Mouse (Mus musculus): ENCODE measurements at regions not wholly inside any gene's neighbourhood (a gene's known extent, or its start where the extent isn't known, plus 50 kb on each side); places are given as distances from the start of the nearest gene placed in this dataset.

DNA sequence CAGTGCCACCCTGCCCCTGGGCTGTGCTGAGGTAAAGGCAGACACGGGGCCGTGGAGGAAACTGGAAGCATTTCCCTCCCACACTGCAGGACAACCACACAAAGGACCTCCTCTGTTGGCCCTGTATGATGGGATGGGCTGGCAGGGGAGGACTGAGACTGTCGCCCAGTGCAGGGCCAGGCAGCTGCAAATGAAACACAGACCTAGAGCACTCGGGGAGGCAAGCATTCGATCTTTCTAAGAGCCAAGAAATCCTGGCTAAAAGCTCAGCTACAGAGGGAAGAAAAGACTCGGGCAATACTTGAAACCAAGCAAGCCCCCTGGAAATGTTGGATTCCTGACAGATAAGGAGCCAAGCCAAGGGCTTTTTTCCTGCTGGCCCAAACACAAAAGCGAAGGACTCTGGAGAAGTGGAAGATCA is 82.5 kb upstream of the Sertad2 start:
- Histone ChIP-seq H3K27ac (ENCODE audit: control insufficient read depth, low read depth, low read length) (no peak overlapping the region), H3K36me3 (ENCODE audit: control insufficient read depth in 1 of 2, insufficient read depth in 2 of 2, low read length in 2 of 2) (peaks cover 0 to 2% of the 10 kb centered on the region in 2 experiments; a peak in 1 of 4 replicates), H3K79me2 (ENCODE audit: control insufficient read depth, insufficient read depth, low read length, poor library complexity) (no peaks in the 10 kb centered on the region), H3K9me3 (replicated peaks; ENCODE audit: insufficient read depth, low read length) (no peaks in the 10 kb centered on the region), H3K4me1 (ENCODE audit: control insufficient read depth in 1 of 2, insufficient read depth in 2 of 2, low read length in 2 of 2) (peaks cover 2 to 6% of the 10 kb centered on the region in 2 experiments; a peak in 3 of 4 replicates), H3K9ac (ENCODE audit: control insufficient read depth, low read depth, low read length, poor library complexity, severe bottlenecking) (no peak overlapping the region), H3K4me3 (ENCODE audit: control insufficient read depth in 1 of 2, insufficient read depth in 1 of 2, low read depth in 2 of 2, low read length in 2 of 2) (no peak overlapping the region), H3K27me3 (ENCODE audit: control insufficient read depth in 1 of 2, insufficient read depth in 2 of 2, low read length in 2 of 2) (no peaks in the 10 kb centered on the region)
- no peak for DNase-seq (ENCODE audit: low read depth, low spot score)
- TF ChIP-seq TBP (IDR thresholded peaks at IDR 0.05; ENCODE audit: low read depth, low read length) (no peak), EP300 (IDR thresholded peaks at IDR 0.05; ENCODE audit: low read depth in 1 of 2, low read length in 2 of 2) (no peak), CTCF (IDR thresholded peaks at IDR 0.05 in 2 of 3, conservative IDR thresholded peaks at IDR 0.05 in 1 of 3; ENCODE audit: control insufficient read depth in 1 of 3, insufficient read depth in 1 of 3, low read depth in 2 of 3, low read length in 3 of 3, poor library complexity in 1 of 3, severe bottlenecking in 1 of 3) (no peak), CHD2 (IDR thresholded peaks at IDR 0.05; ENCODE audit: low read length) (no peak), GATA1 (IDR thresholded peaks at IDR 0.05; ENCODE audit: low read depth, low read length) (no peak), BHLHE40 (IDR thresholded peaks at IDR 0.05; ENCODE audit: borderline replicate concordance, low read depth, low read length) (no peak), HCFC1 (IDR thresholded peaks at IDR 0.05; ENCODE audit: low read depth, low read length) (no peak), KAT2A (conservative IDR thresholded peaks at IDR 0.05; ENCODE audit: low read depth, low read length) (no peak), USF1 (IDR thresholded peaks at IDR 0.05; ENCODE audit: low read depth, low read length) (no peak), MEF2A (IDR thresholded peaks at IDR 0.05; ENCODE audit: extremely low read depth, insufficient replicate concordance, low read depth, low read length, poor library complexity, severe bottlenecking) (no peak), CHD1 (IDR thresholded peaks at IDR 0.05; ENCODE audit: low read depth, low read length) (no peak), ZC3H11A (IDR thresholded peaks at IDR 0.05; ENCODE audit: low read depth, low read length) (no peak), MAX (IDR thresholded peaks at IDR 0.05; ENCODE audit: low read length) (no peak), SMC3 (IDR thresholded peaks at IDR 0.05; ENCODE audit: low read depth, low read length) (no peak), ZKSCAN1 (IDR thresholded peaks at IDR 0.05; ENCODE audit: low read depth, low read length) (no peak), TAL1 (IDR thresholded peaks at IDR 0.05; ENCODE audit: low read length) (no peak), MYC (IDR thresholded peaks at IDR 0.05; ENCODE audit: low read depth, low read length) (no peak), RAD21 (IDR thresholded peaks at IDR 0.05; ENCODE audit: low read depth, low read length) (no peak), SIN3A (IDR thresholded peaks at IDR 0.05; ENCODE audit: low read length) (no peak), MYB (IDR thresholded peaks at IDR 0.05; ENCODE audit: low read depth, low read length) (no peak)

- H3K9me3 ChIP-seq (replicated peaks; ENCODE audit: insufficient read depth, low read length) = no peaks in the 10 kb centered on the region
- H3K27me3 ChIP-seq (ENCODE audit: control insufficient read depth in 1 of 2, insufficient read depth in 2 of 2, low read length in 2 of 2) = no peaks in the 10 kb centered on the region
- no peak overlapping the region for H3K9ac ChIP-seq (ENCODE audit: control insufficient read depth, low read depth, low read length, poor library complexity, severe bottlenecking)
- peaks cover 0 to 2% of the 10 kb centered on the region in 2 experiments; a peak in 1 of 4 replicates for H3K36me3 ChIP-seq (ENCODE audit: control insufficient read depth in 1 of 2, insufficient read depth in 2 of 2, low read length in 2 of 2)
- no peaks in the 10 kb centered on the region for H3K79me2 ChIP-seq (ENCODE audit: control insufficient read depth, insufficient read depth, low read length, poor library complexity)
- TF ChIP-seq TCF12 (IDR thresholded peaks at IDR 0.05; ENCODE audit: low read depth, low read length) = no peak
- no peak for TF ChIP-seq CHD1 (IDR thresholded peaks at IDR 0.05; ENCODE audit: low read depth, low read length)
- TF ChIP-seq UBTF (IDR thresholded peaks at IDR 0.05; ENCODE audit: borderline replicate concordance, insufficient read depth, low read depth, low read length) = no peak
- no peak for TF ChIP-seq CHD2 (IDR thresholded peaks at IDR 0.05; ENCODE audit: low read length)
- TF ChIP-seq MAFK (IDR thresholded peaks at IDR 0.05; ENCODE audit: borderline replicate concordance, low read depth, low read length) = no peak
- TF ChIP-seq MEF2A (IDR thresholded peaks at IDR 0.05; ENCODE audit: extremely low read depth, insufficient replicate concordance, low read depth, low read length, poor library complexity, severe bottlenecking) = no peak
- no peak for TF ChIP-seq USF2 (IDR thresholded peaks at IDR 0.05; ENCODE audit: borderline replicate concordance in 1 of 2, insufficient read depth in 1 of 2, low read depth in 1 of 2, low read length in 2 of 2)
- no peak for TF ChIP-seq ETS1 (IDR thresholded peaks at IDR 0.05; ENCODE audit: low read depth, low read length)
- H3K27ac ChIP-seq (ENCODE audit: control insufficient read depth, low read depth, low read length) = no peak overlapping the region
- DNase-seq (ENCODE audit: low read depth, low spot score) = no peak
- no peak overlapping the region for H3K4me3 ChIP-seq (ENCODE audit: control insufficient read depth in 1 of 2, insufficient read depth in 1 of 2, low read depth in 2 of 2, low read length in 2 of 2)
- H3K4me1 ChIP-seq (ENCODE audit: control insufficient read depth in 1 of 2, insufficient read depth in 2 of 2, low read length in 2 of 2) = peaks cover 2 to 6% of the 10 kb centered on the region in 2 experiments; a peak in 3 of 4 replicates
These were observed 81.0 kb upstream of the Sertad2 start for GRCm38 (mm10) chr11:20462076-20462475.

Measured in MEL (cell line).